Mouse (Mus musculus) heart, adult 2 months (tissue): ENCODE measurements at regions not wholly inside any gene's neighbourhood (a gene's known extent, or its start where the extent isn't known, plus 50 kb on each side); places are given as distances from the start of the nearest gene placed in this dataset.

Experiments used
- CTCF ChIP-seq: fragments of 200-600 bp; IDR thresholded peaks from 2 replicates; pipeline ENCODE4 v1.8.1; 2022; ENCODE audit warnings: antibody characterized with exemption, mild to moderate bottlenecking, moderate library complexity
- EP300 ChIP-seq: fragments of 200-500 bp; IDR thresholded peaks from 2 replicates; pipeline ENCODE4 v1.6.1; 2011; ENCODE audit warnings: low read depth, low read length, control low read depth; ENCODE audit not compliant: insufficient read depth
- POLR2A ChIP-seq: fragments of 200-500 bp; IDR thresholded peaks from 2 replicates; pipeline ENCODE4 v1.6.1; 2011; ENCODE audit warnings: mild to moderate bottlenecking, low read depth, low read length, control low read depth; ENCODE audit not compliant: insufficient read depth

- TF ChIP-seq POLR2A: no peak
- TF ChIP-seq CTCF: no peak
- no peak for TF ChIP-seq EP300
These were observed 225.1 kb upstream of the Nr2f2 start for GRCm38 (mm10) chr7:70591361-70592256.
